Mouse (Mus musculus): ENCODE measurements around the gene Nans. TPM values are rescaled to one million over a fixed set of nuclear protein-coding genes. Genes with fewer than 3 reads are reported as not detected.

The Nans gene
- polyA plus RNA-seq, 1 experiment: 67.2 TPM

DNA sequence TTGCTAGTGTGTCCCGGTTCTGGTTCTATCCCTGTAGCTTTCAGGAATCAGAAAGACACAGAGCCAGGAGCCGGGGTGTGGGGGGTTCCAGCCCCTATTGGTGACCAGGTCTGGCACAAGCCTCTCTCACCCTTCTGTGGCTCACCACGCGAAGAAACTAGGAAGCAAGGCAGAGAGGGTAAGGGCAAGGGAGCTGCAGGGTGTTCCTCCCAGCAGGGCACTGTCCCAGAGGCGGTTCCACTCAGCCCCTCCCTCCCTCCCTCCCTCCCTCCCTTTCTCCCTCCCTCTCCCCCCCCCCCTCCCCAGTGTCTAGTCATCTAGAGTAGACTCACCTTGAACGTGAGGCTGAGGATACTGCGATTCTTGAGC lies 38.5 kb downstream of the Nans start:
- peaks cover 40% of the 10 kb centered on the region for H3K36me3 ChIP-seq (replicated peaks; ENCODE audit: low read length)
- H3K9me3 ChIP-seq: 0 out of 2 replicates have a peak, but pooled peaks cover 4% of the 10 kb centered on the region
- no peaks in the 10 kb centered on the region for H3K27me3 ChIP-seq (replicated peaks)
- peaks cover 41% of the 10 kb centered on the region for H3K4me1 ChIP-seq
- TF ChIP-seq FLI1 (IDR thresholded peaks at IDR 0.05; ENCODE audit: low read length) (no peak), GATA1 (IDR thresholded peaks at IDR 0.05; ENCODE audit: borderline replicate concordance, low read length) (no peak)
- H3K4me3 ChIP-seq (replicated peaks): peak overlapping the region; percentile 91

DNA sequence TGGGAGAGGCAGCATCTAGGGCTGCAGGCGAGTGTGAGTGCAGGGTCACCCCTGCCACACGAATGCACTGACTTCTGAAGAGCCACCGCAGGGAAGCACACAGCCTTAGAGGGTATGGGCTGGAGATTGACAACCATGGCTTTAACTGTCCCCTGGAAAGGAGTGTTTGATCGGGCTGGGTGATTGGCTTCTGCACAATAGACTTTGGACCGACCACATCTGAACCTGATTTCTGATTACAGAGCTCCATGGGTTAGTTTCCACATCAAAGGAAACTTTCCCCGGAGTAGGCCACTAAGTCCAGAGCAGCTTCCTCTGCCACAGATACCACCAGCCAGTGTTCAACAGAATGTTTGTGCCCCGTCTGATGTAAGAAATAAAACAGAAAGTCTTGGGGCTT lies 40.7 kb downstream of the Nans start:
- H3K36me3 ChIP-seq (replicated peaks; ENCODE audit: low read length): peaks cover 26% of the 10 kb centered on the region
- H3K4me1 ChIP-seq: peaks cover 57% of the 10 kb centered on the region
- no peak overlapping the region for H3K4me3 ChIP-seq (replicated peaks)
- no peaks in the 10 kb centered on the region for H3K9me3 ChIP-seq
- H3K27me3 ChIP-seq (replicated peaks): peaks cover 5% of the 10 kb centered on the region
- TF ChIP-seq GATA1 (IDR thresholded peaks at IDR 0.05; ENCODE audit: borderline replicate concordance, low read length) (no peak), FLI1 (IDR thresholded peaks at IDR 0.05; ENCODE audit: low read length) (no peak)

DNA sequence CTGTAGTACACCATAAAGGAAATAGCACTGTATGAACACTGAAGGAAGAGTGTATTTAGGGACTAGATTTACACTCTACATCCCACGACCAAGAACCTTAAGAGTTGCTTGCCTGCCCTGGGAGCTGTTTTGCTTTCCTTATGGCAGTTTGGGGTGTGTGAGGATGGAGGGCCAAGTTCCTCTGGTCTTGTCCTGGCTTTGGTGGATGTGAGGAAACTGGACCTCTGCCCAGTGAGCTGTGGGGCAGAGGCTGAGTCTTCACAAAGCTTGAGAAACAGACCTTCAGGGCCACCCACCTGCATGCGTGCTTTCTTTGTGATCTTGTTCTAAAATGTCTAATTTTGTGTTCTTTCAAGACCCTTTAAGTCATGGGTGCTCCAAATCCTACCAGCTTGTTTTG lies 43.5 kb downstream of the Nans start:
- Histone ChIP-seq H3K36me3 (replicated peaks; ENCODE audit: low read length) (peaks cover 26% of the 10 kb centered on the region), H3K9me3 (no peaks in the 10 kb centered on the region), H3K27me3 (replicated peaks) (peaks cover 7% of the 10 kb centered on the region), H3K4me1 (peaks cover 54% of the 10 kb centered on the region), H3K4me3 (replicated peaks) (no peak overlapping the region)
- TF ChIP-seq GATA1 (IDR thresholded peaks at IDR 0.05; ENCODE audit: borderline replicate concordance, low read length) (no peak), FLI1 (IDR thresholded peaks at IDR 0.05; ENCODE audit: low read length) (no peak)

DNA sequence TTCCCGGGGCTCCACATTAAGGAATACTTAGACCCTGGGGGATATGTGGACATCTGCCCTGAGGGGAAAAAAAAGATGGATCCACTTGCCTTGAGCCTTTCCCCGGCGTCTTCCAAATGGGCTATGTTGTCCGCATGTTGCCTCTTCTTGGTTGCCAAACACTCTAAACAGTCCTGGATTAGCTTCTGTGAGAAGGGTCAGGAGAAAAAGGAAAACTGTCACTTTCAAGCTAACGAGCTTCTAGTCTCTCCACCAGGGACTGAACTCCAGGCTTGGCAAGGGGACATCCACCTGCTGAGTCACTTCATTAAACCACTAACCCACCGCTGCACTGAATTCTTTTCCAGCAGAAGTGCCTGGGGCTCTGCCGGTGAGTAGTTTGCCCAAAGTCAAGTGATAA lies 43.9 kb downstream of the Nans start:
- peaks cover 29% of the 10 kb centered on the region for H3K36me3 ChIP-seq (replicated peaks; ENCODE audit: low read length)
- TF ChIP-seq GATA1 (IDR thresholded peaks at IDR 0.05; ENCODE audit: borderline replicate concordance, low read length) (no peak), FLI1 (IDR thresholded peaks at IDR 0.05; ENCODE audit: low read length) (no peak)
- H3K4me1 ChIP-seq: peaks cover 53% of the 10 kb centered on the region
- no peaks in the 10 kb centered on the region for H3K9me3 ChIP-seq
- H3K4me3 ChIP-seq (replicated peaks): no peak overlapping the region
- peaks cover 8% of the 10 kb centered on the region for H3K27me3 ChIP-seq (replicated peaks)

DNA sequence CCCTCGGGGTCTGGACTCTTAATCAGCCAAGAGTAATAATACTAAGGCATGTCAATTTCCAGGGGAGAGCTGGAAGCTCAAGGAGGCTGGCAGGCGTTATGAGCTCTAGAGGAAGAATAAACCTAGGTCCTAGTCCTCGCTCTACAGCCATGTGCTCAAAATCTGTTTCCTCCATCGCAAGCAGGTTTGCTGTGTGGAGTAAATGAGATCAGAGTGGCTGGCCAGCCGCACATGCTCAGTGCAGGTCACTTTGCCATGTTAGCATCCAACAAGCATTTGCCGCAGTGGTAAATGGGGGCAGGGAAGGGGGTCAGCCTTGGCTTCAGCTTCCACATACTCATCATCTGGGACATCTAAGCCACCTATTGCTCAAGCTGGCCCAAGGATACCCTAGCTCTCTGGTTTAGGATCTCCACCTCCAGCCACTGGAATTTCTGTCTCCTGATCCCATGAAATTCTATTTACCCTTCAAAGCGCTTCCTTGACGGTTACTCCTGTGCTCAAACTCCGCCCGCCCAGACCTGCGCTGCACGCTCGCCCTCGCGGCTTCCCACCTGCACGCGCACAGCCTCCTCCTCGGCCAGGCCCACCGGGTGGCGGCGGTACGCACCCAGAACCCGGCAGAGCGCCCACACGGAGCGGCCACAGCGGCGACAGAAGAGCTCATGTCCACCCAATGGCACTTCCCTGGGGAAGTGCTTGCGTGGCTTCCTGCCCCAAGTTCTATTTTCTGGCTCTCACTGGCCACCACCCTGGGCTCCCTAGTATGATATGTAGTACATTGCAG lies 45.1 kb downstream of the Nans start:
- no peak for TF ChIP-seq FLI1 (IDR thresholded peaks at IDR 0.05; ENCODE audit: low read length)
- TF ChIP-seq GATA1 (IDR thresholded peaks at IDR 0.05; ENCODE audit: borderline replicate concordance, low read length): no peak
- Histone ChIP-seq H3K36me3 (replicated peaks; ENCODE audit: low read length) (peaks cover 39% of the 10 kb centered on the region), H3K4me1 (peaks cover 54% of the 10 kb centered on the region), H3K27me3 (replicated peaks) (peaks cover 15% of the 10 kb centered on the region), H3K4me3 (replicated peaks) (peak overlapping the region; percentile 94), H3K9me3 (no peaks in the 10 kb centered on the region)

DNA sequence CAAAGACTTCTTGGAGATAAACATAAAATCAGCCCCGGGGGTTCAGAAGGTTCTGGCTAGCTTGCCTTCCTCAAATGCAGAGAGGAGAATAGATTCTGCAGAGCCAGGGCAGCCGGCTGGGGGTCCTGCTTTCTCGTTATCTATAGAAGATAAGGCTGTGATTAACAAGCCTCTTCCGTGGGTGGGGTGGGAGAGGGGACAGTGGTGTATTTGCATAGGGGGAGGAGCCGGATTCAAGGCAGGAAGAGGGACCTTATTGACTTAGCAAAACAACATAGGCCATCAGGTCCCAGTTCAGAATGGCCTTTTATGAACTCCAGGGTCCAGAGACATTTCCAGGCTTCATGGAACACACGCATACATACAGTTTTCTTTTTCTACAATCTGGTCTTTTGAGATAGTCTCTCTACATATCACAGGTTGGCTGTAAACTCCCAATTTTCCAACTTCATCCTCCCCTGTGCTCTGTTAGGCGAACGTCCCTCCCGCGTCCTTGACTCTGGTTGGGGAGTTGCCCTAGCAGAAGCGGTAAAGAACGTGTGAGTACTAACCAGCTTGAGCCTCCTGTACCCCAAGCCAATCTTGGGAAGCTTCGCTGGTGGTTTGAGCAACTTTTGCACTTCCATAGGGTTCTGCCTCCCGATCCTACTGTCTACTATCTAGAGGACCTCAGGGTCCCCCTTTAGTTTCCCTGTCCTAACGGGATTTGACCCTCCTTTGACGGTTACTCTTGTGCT lies 46.2 kb downstream of the Nans start:
- peaks cover 42% of the 10 kb centered on the region for H3K36me3 ChIP-seq (replicated peaks; ENCODE audit: low read length)
- peaks cover 15% of the 10 kb centered on the region for H3K27me3 ChIP-seq (replicated peaks)
- no peak for TF ChIP-seq FLI1 (IDR thresholded peaks at IDR 0.05; ENCODE audit: low read length)
- no peak for TF ChIP-seq GATA1 (IDR thresholded peaks at IDR 0.05; ENCODE audit: borderline replicate concordance, low read length)
- peaks cover 50% of the 10 kb centered on the region for H3K4me1 ChIP-seq
- H3K9me3 ChIP-seq: no peaks in the 10 kb centered on the region
- peak overlapping the region; percentile 94 for H3K4me3 ChIP-seq (replicated peaks)

DNA sequence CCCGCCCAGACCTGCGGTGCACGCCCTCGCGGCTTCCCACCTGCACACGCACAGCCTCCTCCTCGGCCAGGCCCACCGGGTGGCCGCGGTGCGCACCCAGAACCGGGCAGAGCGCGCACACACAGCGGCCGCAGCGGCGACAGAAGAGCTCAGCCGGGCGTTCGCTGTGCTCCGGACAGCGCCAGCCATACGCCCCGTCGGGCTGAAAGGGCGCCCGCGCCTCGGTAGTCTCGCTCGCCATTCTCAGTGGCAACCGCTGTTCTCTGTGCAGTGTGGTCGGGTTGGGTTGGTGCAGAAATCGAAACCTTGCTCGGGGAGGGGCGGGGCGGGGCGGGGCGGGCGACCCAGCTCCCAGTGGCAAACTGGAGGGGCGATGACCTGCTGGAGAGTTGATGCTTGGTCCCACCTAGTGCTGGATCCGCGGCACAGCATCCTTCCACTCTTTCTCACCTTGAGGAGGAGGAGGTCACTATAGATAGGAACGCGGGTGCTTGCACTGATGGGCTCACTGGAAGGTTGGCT lies 46.9 kb downstream of the Nans start, which contains the start of gene Trim14:
TSS of gene Trim14 (minus strand) at position 302 of the 522 bp plus-strand sequence.
- Histone ChIP-seq H3K4me1 (peaks cover 50% of the 10 kb centered on the region), H3K9me3 (no peaks in the 10 kb centered on the region), H3K4me3 (replicated peaks) (peak within 1 kb of the TSS; percentile 94), H3K27me3 (replicated peaks) (peaks cover 15% of the 10 kb centered on the region), H3K36me3 (replicated peaks; ENCODE audit: low read length) (peaks cover 44% of the 10 kb centered on the region)
- TF ChIP-seq GATA1 (IDR thresholded peaks at IDR 0.05; ENCODE audit: borderline replicate concordance, low read length) (no peak), FLI1 (IDR thresholded peaks at IDR 0.05; ENCODE audit: low read length) (no peak)

DNA sequence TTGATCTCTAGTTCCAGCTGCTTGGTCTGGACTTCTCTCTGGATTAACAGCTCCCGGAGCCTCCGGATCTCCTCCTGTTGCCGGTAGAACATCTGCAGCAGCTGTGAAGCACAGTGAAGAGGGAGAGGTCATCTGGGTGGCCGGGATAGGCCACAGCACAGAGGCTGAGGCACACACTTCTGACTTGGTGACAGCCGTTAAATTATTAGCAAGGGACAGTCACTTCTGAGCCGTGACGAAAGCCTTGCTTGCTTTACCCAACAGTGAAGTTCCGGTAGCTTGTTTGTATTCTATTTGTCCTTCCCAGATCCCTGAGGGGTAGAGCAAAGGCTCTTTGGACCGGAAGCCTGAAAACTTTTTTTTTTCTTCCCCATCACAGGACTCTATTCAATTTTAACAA lies 50.1 kb downstream of the Nans start:
- Histone ChIP-seq H3K36me3 (replicated peaks; ENCODE audit: low read length) (peaks cover 57% of the 10 kb centered on the region), H3K27me3 (replicated peaks) (peaks cover 15% of the 10 kb centered on the region)

DNA sequence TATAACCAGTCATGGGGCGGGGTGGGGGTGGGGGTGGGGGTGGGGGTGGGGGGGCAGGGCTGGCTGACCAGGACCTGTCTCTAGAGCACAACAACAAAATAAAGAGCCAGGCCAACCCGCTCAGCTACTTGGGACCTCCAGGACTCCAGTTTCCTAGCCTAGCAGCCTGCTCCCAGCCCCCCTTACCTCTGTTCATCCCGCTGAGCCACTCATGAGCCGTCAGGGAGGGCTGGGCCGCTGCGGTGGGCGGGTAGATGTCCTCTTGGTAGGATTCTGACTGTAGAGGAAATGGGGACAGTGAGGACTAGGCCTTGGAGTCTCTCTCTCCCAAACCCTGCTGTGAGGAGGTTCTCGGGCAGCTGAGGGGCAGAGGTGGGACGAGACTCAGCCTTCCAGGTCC lies 52.7 kb downstream of the Nans start:
- TF ChIP-seq GATA1 (IDR thresholded peaks at IDR 0.05; ENCODE audit: borderline replicate concordance, low read length): no peak
- no peak for TF ChIP-seq FLI1 (IDR thresholded peaks at IDR 0.05; ENCODE audit: low read length)
- Histone ChIP-seq H3K4me3 (replicated peaks) (no peak overlapping the region), H3K36me3 (replicated peaks; ENCODE audit: low read length) (peaks cover 71% of the 10 kb centered on the region), H3K27me3 (replicated peaks) (peaks cover 8% of the 10 kb centered on the region), H3K4me1 (peaks cover 23% of the 10 kb centered on the region), H3K9me3 (no peaks in the 10 kb centered on the region)

More for the DNA sequence above, 50.1 kb downstream of the Nans start:
- Histone ChIP-seq H3K4me1 (peaks cover 37% of the 10 kb centered on the region), H3K4me3 (replicated peaks) (no peak overlapping the region), H3K9me3 (no peaks in the 10 kb centered on the region)
- no peak for TF ChIP-seq FLI1 (IDR thresholded peaks at IDR 0.05; ENCODE audit: low read length)
- TF ChIP-seq GATA1 (IDR thresholded peaks at IDR 0.05; ENCODE audit: borderline replicate concordance, low read length): no peak
